Mouse (Mus musculus) thymus, adult 2 months (tissue): Measurements from ENCODE around the gene Slco2a1. TPM values are rescaled to one million over a fixed set of nuclear protein-coding genes. Genes with fewer than 3 reads are reported as not detected.

Experiments
- DNase-seq: peaks from one replicate; pipeline ENCODE4 v3.0.0; 2021
- H3K27ac ChIP-seq: fragments of 200-500 bp; 2 replicates; pipeline ENCODE4 v1.5.1; 2012; ENCODE audit warnings: low read length, control low read depth; ENCODE audit not compliant: control insufficient read depth, insufficient read depth
- H3K27me3 ChIP-seq: fragments of 200-500 bp; 2 replicates; pipeline ENCODE4 v1.6.1; 2012; ENCODE audit warnings: mild to moderate bottlenecking, low read length, moderate library complexity, mixed read lengths; ENCODE audit not compliant: control insufficient read depth, insufficient read depth
- H3K36me3 ChIP-seq: fragments of 200-500 bp; 2 replicates; pipeline ENCODE4 v1.6.1; 2012; ENCODE audit warnings: mild to moderate bottlenecking, low read length, moderate library complexity; ENCODE audit not compliant: control insufficient read depth, insufficient read depth
- H3K4me1 ChIP-seq: fragments of 200-500 bp; replicated peaks from 2 replicates; pipeline ENCODE4 v1.6.1; 2012; ENCODE audit warnings: low read length; ENCODE audit not compliant: control insufficient read depth, insufficient read depth
- H3K4me3 ChIP-seq: fragments of 200-500 bp; 2 replicates; pipeline ENCODE4 v1.5.1; 2012; ENCODE audit warnings: mild to moderate bottlenecking, low read length, control low read depth, moderate library complexity; ENCODE audit not compliant: control insufficient read depth, insufficient read depth
- CTCF ChIP-seq: fragments of 200-500 bp; IDR thresholded peaks from 2 replicates; pipeline ENCODE4 v1.5.1; 2012; ENCODE audit warnings: mild to moderate bottlenecking, control low read depth, low read length, moderate library complexity, borderline replicate concordance; ENCODE audit not compliant: control insufficient read depth, poor library complexity, insufficient read depth; ENCODE audit errors: extremely low read depth
- POLR2A ChIP-seq: fragments of 200-500 bp; IDR thresholded peaks from 2 replicates; pipeline ENCODE4 v1.6.1; 2012; ENCODE audit warnings: mild to moderate bottlenecking, low read length, control low read depth, moderate library complexity; ENCODE audit not compliant: control insufficient read depth, poor library complexity, insufficient read depth; ENCODE audit errors: extremely low read depth
- WGBS: fragments of 180-500 bp; shearing (Covaris S2); methylation state at CpG from one replicate; pipeline ENCODE4 v1.1.7; 2018; 5-methylcytosine and 5-hydroxymethylcytosine counted together
- polyA plus RNA-seq: library from polyadenylated mRNA; depleted of rRNA; stranded (reverse); fragments of >200 nt; gene quantifications from 2 replicates; pipeline ENCODE4 v1.2.3, GENCODE M21; 2012

The Slco2a1 gene
- polyA plus RNA-seq, 1 experiment, result 30.5 TPM

- Histone ChIP-seq H3K4me3 (no peak overlapping the region), H3K27ac (no peak overlapping the region), H3K36me3 (no peaks in the 10 kb centered on the region), H3K4me1 (no peaks in the 10 kb centered on the region), H3K27me3 (no peaks in the 10 kb centered on the region)
- no peak for TF ChIP-seq CTCF
- no peak for TF ChIP-seq POLR2A
- WGBS, result 97% methylated on average over 2 of the region's 2 CpGs
- DNase-seq, result no peak
Observed at GRCm38 (mm10) chr9:102981791-102982190, 6.7 kb upstream of the Slco2a1 start.

- no peak overlapping the region for H3K4me3 ChIP-seq
- TF ChIP-seq CTCF (no peak), POLR2A (no peak)
- no peaks in the 10 kb centered on the region for H3K36me3 ChIP-seq
- H3K4me1 ChIP-seq, result no peaks in the 10 kb centered on the region
- DNase-seq, result no peak
- WGBS, result 88% methylated on average over 3 of the region's 3 CpGs
- H3K27me3 ChIP-seq, result no peaks in the 10 kb centered on the region
- no peak overlapping the region for H3K27ac ChIP-seq
Observed at GRCm38 (mm10) chr9:102982376-102982775, 6.1 kb upstream of the Slco2a1 start.

- TF ChIP-seq POLR2A, result no peak
- no peaks in the 10 kb centered on the region for H3K4me1 ChIP-seq
- no peaks in the 10 kb centered on the region for H3K27me3 ChIP-seq
- H3K4me3 ChIP-seq, result no peak overlapping the region
- 90% methylated on average over 1 of the region's 1 CpGs for WGBS
- H3K36me3 ChIP-seq, result no peaks in the 10 kb centered on the region
- H3K27ac ChIP-seq, result no peak overlapping the region
- DNase-seq, result no peak
Observed at GRCm38 (mm10) chr9:102985111-102985510, 3.4 kb upstream of the Slco2a1 start.

GRCm38 (mm10) chr9:102985939-102986338, 2.6 kb upstream of the Slco2a1 start:
- Histone ChIP-seq H3K27ac (no peak overlapping the region; the same call in 1 of the 2 replicates), H3K4me1 (no peaks in the 10 kb centered on the region), H3K4me3 (no peak overlapping the region), H3K36me3 (no peaks in the 10 kb centered on the region), H3K27me3 (no peaks in the 10 kb centered on the region)
- no peak for DNase-seq
- WGBS, result 87% methylated on average over 4 of the region's 4 CpGs
- no peak for TF ChIP-seq POLR2A
- no peak for TF ChIP-seq CTCF

GRCm38 (mm10) chr9:102990306-102991133, 2.0 kb downstream of the Slco2a1 start:
- Histone ChIP-seq H3K36me3 (no peaks in the 10 kb centered on the region), H3K4me1 (no peaks in the 10 kb centered on the region), H3K27me3 (no peaks in the 10 kb centered on the region), H3K4me3 (no peak overlapping the region), H3K27ac (no peak overlapping the region)
- no peak for TF ChIP-seq CTCF
- TF ChIP-seq POLR2A, result no peak
- no peak for DNase-seq
- 78% methylated on average over 6 of the region's 6 CpGs for WGBS

GRCm38 (mm10) chr9:102991134-102991406, 2.6 kb downstream of the Slco2a1 start:
- TF ChIP-seq CTCF (no peak), POLR2A (no peak)
- no peaks in the 10 kb centered on the region for H3K4me1 ChIP-seq
- no peak overlapping the region for H3K27ac ChIP-seq
- H3K27me3 ChIP-seq, result no peaks in the 10 kb centered on the region
- H3K36me3 ChIP-seq, result no peaks in the 10 kb centered on the region
- DNase-seq, result no peak
- H3K4me3 ChIP-seq, result no peak overlapping the region
- 88% methylated on average over 4 of the region's 4 CpGs for WGBS

- Histone ChIP-seq H3K4me1 (no peaks in the 10 kb centered on the region), H3K4me3 (no peak overlapping the region), H3K27ac (no peak overlapping the region), H3K36me3 (no peaks in the 10 kb centered on the region), H3K27me3 (no peaks in the 10 kb centered on the region)
- WGBS, result 79% methylated on average over 6 of the region's 6 CpGs
- TF ChIP-seq CTCF, result no peak
- TF ChIP-seq POLR2A, result no peak
- DNase-seq, result no peak
Observed at GRCm38 (mm10) chr9:102992877-102993276, 4.4 kb downstream of the Slco2a1 start.
